Mouse (Mus musculus): ENCODE measurements around the gene Kdm2b. TPM values are rescaled to one million over a fixed set of nuclear protein-coding genes. Genes with fewer than 3 reads are reported as not detected.

Kdm2b gene
- polyA plus RNA-seq, 1 experiment from 2014 or later: 31.0 TPM

DNA sequence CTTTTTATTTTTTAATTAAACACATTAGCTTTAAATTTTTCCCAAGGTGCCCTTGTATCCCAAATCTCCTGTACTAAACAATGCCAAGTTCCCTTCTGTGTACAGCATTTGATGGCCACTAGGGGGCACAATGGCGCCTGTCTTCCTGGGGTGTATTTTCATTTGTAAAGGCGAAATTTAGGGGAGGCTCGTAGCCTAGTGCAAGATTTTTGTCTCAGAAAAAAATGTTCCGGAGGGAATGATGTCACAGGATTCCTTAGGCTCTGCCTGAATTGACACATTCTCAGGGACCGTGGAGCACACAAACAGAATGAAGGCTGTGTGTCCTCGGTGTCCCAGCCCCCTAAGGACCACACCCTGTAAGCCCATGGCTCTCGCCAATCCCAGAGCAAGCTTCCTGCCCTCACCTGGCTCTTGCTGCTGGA, 64.1 kb downstream of the Kdm2b start:
- Histone ChIP-seq H3K4me2 (ENCODE audit: low read depth, low read length) (peak overlapping the region; percentile 30), H3K4me1 (ENCODE audit: control insufficient read depth, insufficient read depth, low read length) (0 out of 2 replicates have a peak, but pooled peaks cover 2% of the 10 kb centered on the region), H3K9me3 (ENCODE audit: control insufficient read depth, low read length) (no peaks in the 10 kb centered on the region), H3K9ac (ENCODE audit: low read depth, low read length) (no peak overlapping the region), H3K36me3 (ENCODE audit: control insufficient read depth, insufficient read depth, low read length) (no peaks in the 10 kb centered on the region), H3K4me3 (ENCODE audit: low read depth, low read length) (no peak overlapping the region), H3K27ac (replicated peaks; ENCODE audit: low read depth, low read length) (no peak overlapping the region), H3K27me3 (replicated peaks; ENCODE audit: control insufficient read depth, insufficient read depth, low read length) (no peaks in the 10 kb centered on the region)
- 17% methylated on average over 6 of the region's 7 CpGs for WGBS
- DNase-seq (ENCODE audit: low spot score) (peak; percentile 79), ATAC-seq (ENCODE audit: low read depth) (peak; percentile 42; the same call in 1 of the 2 replicates)

DNA sequence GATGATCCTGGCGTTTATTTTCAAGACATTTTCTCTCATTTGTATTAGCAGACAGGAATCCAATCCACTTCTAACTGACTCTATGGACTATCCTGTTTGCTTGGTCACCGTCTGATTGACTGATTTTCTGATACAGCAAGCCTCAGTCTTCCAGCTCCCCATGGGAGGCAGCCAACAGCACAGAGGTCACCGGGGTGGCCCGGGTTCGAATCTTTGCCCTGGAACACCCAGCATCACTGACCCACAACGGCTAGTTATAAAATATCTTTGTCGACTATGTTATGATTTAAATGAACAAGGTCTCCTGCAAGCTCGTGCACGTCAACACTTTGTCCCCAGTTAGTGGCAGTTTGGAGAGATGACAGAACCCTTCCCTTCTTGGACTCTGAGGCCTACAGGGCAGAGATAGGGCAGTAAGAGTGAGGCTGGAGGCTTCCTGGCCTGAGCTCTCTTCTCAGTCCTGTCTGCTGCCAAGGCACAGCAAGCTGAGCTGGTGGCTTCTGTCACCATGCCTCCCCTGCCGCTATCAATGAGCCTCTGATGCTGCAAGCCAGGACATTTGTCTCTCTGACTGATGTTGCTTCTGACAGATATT, 65.7 kb downstream of the Kdm2b start:
- ATAC-seq (ENCODE audit: low read depth): no peak
- Histone ChIP-seq H3K9ac (ENCODE audit: low read depth, low read length) (no peak overlapping the region), H3K4me2 (ENCODE audit: low read depth, low read length) (no peak overlapping the region), H3K36me3 (ENCODE audit: control insufficient read depth, insufficient read depth, low read length) (no peaks in the 10 kb centered on the region), H3K9me3 (ENCODE audit: control insufficient read depth, low read length) (no peaks in the 10 kb centered on the region), H3K27me3 (replicated peaks; ENCODE audit: control insufficient read depth, insufficient read depth, low read length) (no peaks in the 10 kb centered on the region), H3K4me1 (ENCODE audit: control insufficient read depth, insufficient read depth, low read length) (0 out of 2 replicates have a peak, but pooled peaks cover 2% of the 10 kb centered on the region), H3K27ac (replicated peaks; ENCODE audit: low read depth, low read length) (no peak overlapping the region), H3K4me3 (ENCODE audit: low read depth, low read length) (no peak overlapping the region)
- 89% methylated on average over 10 of the region's 10 CpGs for WGBS
- no peak for DNase-seq (ENCODE audit: low spot score)

DNA sequence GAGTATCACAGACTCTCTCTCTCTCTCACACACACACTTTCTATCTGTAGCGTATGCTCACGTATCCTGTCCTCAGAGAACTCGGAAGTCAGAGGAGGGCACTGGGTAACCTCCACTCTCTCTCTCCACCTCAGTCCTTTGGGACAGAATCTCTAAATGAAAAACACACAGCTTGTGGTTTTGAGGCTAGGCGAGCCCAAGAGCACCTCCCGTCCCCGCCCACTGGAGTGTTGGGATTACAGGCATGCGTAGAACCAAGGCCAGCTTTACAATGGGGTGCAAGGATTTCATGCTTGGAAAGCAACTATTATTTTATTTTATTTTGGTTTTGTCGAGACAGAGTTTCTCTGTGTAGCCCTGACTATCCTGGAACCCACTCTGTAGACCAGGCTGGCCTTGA, 67.7 kb downstream of the Kdm2b start:
- WGBS: 78% methylated on average over 8 of the region's 8 CpGs
- Histone ChIP-seq H3K27me3 (replicated peaks; ENCODE audit: control insufficient read depth, insufficient read depth, low read length) (no peaks in the 10 kb centered on the region), H3K27ac (replicated peaks; ENCODE audit: low read depth, low read length) (no peak overlapping the region), H3K4me3 (ENCODE audit: low read depth, low read length) (no peak overlapping the region), H3K4me1 (ENCODE audit: control insufficient read depth, insufficient read depth, low read length) (0 out of 2 replicates have a peak, but pooled peaks cover 2% of the 10 kb centered on the region), H3K4me2 (ENCODE audit: low read depth, low read length) (no peak overlapping the region), H3K9me3 (ENCODE audit: control insufficient read depth, low read length) (no peaks in the 10 kb centered on the region), H3K36me3 (ENCODE audit: control insufficient read depth, insufficient read depth, low read length) (no peaks in the 10 kb centered on the region), H3K9ac (ENCODE audit: low read depth, low read length) (no peak overlapping the region)
- DNase-seq (ENCODE audit: low spot score): no peak
- no peak for ATAC-seq (ENCODE audit: low read depth)

DNA sequence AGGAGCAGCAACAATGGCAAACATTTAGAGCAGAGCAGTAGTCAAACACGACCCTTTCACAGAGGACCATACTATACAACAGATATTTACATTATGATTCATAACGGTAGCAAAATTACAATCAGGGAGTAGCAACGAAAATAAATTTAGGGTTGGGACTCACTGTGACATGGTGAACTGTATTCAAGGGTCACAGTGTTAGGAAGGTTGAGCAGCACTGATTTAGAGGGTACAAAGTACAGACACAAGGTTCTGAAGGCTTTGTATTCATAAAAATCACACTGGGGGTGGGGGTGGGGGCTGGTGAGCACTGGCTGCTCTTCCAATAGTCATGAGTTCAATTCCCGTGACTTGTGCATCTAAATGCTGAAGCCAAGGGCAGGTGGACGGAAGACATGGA, 69.1 kb downstream of the Kdm2b start:
- 81% methylated on average over 5 of the region's 5 CpGs for WGBS
- no peaks in the 10 kb centered on the region for H3K4me1 ChIP-seq (ENCODE audit: control insufficient read depth, insufficient read depth, low read length)
- H3K9me3 ChIP-seq (ENCODE audit: control insufficient read depth, low read length): no peaks in the 10 kb centered on the region
- H3K4me2 ChIP-seq (ENCODE audit: low read depth, low read length): no peak overlapping the region
- H3K4me3 ChIP-seq (ENCODE audit: low read depth, low read length): no peak overlapping the region
- H3K36me3 ChIP-seq (ENCODE audit: control insufficient read depth, insufficient read depth, low read length): no peaks in the 10 kb centered on the region
- no peak for ATAC-seq (ENCODE audit: low read depth)
- no peak overlapping the region for H3K27ac ChIP-seq (replicated peaks; ENCODE audit: low read depth, low read length)
- no peak for DNase-seq (ENCODE audit: low spot score)
- no peaks in the 10 kb centered on the region for H3K27me3 ChIP-seq (replicated peaks; ENCODE audit: control insufficient read depth, insufficient read depth, low read length)
- no peak overlapping the region for H3K9ac ChIP-seq (ENCODE audit: low read depth, low read length)

DNA sequence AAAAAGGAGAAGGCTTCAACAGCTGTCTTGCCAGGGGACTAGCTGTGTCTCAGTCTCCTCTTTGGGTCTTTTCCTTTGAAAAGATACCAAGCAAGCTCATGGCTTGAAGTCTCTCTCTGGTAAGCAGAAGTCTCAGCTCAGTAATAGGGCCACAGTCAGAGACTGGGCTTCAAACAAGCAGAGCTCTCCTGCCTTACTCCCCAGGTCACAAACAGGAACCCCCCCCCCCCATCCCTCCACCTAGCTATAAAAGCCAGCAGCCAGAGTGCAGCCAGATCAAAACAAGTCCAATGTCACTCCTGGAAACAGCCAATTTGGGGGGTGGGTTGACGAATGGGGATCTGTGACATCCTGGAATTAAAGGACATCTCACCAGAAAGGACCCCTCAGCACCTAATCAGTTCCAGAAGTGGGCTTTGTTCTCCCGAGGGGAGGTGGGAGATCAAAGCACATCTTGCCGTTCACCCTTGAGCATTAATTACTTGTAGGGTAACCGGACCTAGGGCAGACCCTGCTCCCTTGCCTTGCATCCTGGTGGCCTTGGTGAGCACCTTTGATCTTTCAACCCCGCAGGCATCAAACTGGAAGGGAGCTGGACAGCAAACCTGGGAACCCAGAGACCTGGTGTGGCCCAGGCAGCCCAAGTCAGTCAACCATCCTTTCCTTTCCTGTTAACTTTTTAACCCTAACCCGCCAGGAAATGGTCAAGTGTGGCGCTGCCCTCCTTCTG, 71.5 kb downstream of the Kdm2b start:
- Histone ChIP-seq H3K27me3 (replicated peaks; ENCODE audit: control insufficient read depth, insufficient read depth, low read length) (no peaks in the 10 kb centered on the region), H3K4me1 (ENCODE audit: control insufficient read depth, insufficient read depth, low read length) (no peaks in the 10 kb centered on the region), H3K27ac (replicated peaks; ENCODE audit: low read depth, low read length) (no peak overlapping the region), H3K36me3 (ENCODE audit: control insufficient read depth, insufficient read depth, low read length) (no peaks in the 10 kb centered on the region), H3K9ac (ENCODE audit: low read depth, low read length) (no peak overlapping the region), H3K4me2 (ENCODE audit: low read depth, low read length) (no peak overlapping the region), H3K4me3 (ENCODE audit: low read depth, low read length) (no peak overlapping the region), H3K9me3 (ENCODE audit: control insufficient read depth, low read length) (no peaks in the 10 kb centered on the region)
- DNase-seq (ENCODE audit: low spot score) (no peak), ATAC-seq (ENCODE audit: low read depth) (no peak)
- whole genome bisulfite sequencing: 34% methylated on average over 7 of the region's 7 CpGs

DNA sequence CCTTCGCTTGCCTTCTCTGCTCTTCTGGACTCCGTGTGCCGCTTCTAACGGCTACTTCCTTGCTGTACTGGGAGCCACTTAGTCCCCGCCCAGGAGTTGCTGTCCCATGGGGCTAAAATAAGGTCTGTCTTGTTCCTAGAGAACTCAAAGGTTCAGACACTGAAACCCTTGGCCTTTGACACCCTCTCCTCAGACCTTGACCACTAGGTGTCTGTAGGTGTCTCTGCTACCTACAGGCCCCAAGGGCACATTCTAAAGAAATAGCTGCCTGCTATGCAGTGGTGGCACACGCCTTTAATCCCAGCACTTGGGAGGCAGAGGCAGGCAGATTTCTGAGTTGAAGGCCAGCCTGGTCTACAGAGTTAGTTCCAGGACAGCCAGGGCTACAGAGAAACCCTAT, 73.5 kb downstream of the Kdm2b start:
- no peaks in the 10 kb centered on the region for H3K36me3 ChIP-seq (ENCODE audit: control insufficient read depth, insufficient read depth, low read length)
- no peak for ATAC-seq (ENCODE audit: low read depth)
- H3K4me2 ChIP-seq (ENCODE audit: low read depth, low read length): no peak overlapping the region
- no peak overlapping the region for H3K27ac ChIP-seq (replicated peaks; ENCODE audit: low read depth, low read length)
- H3K4me1 ChIP-seq (ENCODE audit: control insufficient read depth, insufficient read depth, low read length): no peaks in the 10 kb centered on the region
- no peak overlapping the region for H3K4me3 ChIP-seq (ENCODE audit: low read depth, low read length)
- 77% methylated on average over 6 of the region's 6 CpGs for WGBS
- no peak for DNase-seq (ENCODE audit: low spot score)
- no peak overlapping the region for H3K9ac ChIP-seq (ENCODE audit: low read depth, low read length)
- H3K27me3 ChIP-seq (replicated peaks; ENCODE audit: control insufficient read depth, insufficient read depth, low read length): no peaks in the 10 kb centered on the region
- no peaks in the 10 kb centered on the region for H3K9me3 ChIP-seq (ENCODE audit: control insufficient read depth, low read length)

DNA sequence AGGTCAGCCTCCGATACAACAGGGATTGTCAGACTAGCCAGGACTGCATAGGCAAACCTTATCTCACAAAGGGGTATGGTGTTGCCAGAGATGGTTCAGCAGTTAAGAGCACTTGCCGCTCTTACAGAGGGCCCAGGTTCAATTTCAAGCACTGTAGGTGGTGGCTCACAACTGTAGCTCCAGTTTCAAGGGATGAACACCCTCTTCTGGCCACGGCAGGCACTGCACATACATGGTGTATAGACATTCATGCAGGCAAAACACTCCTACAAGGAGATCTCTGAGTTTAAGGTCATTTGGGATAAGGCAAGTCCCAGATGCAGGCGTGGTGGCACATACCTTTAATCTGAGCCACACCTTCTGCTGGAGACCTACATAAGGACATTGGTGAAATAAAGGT, 76.8 kb downstream of the Kdm2b start:
- Histone ChIP-seq H3K4me2 (ENCODE audit: low read depth, low read length) (no peak overlapping the region), H3K9ac (ENCODE audit: low read depth, low read length) (no peak overlapping the region), H3K4me1 (ENCODE audit: control insufficient read depth, insufficient read depth, low read length) (no peaks in the 10 kb centered on the region), H3K27ac (replicated peaks; ENCODE audit: low read depth, low read length) (no peak overlapping the region), H3K9me3 (ENCODE audit: control insufficient read depth, low read length) (no peaks in the 10 kb centered on the region), H3K4me3 (ENCODE audit: low read depth, low read length) (no peak overlapping the region), H3K36me3 (ENCODE audit: control insufficient read depth, insufficient read depth, low read length) (no peaks in the 10 kb centered on the region), H3K27me3 (replicated peaks; ENCODE audit: control insufficient read depth, insufficient read depth, low read length) (no peaks in the 10 kb centered on the region)
- DNase-seq (ENCODE audit: low spot score): no peak
- WGBS: 90% methylated on average over 4 of the region's 4 CpGs
- no peak for ATAC-seq (ENCODE audit: low read depth)

DNA sequence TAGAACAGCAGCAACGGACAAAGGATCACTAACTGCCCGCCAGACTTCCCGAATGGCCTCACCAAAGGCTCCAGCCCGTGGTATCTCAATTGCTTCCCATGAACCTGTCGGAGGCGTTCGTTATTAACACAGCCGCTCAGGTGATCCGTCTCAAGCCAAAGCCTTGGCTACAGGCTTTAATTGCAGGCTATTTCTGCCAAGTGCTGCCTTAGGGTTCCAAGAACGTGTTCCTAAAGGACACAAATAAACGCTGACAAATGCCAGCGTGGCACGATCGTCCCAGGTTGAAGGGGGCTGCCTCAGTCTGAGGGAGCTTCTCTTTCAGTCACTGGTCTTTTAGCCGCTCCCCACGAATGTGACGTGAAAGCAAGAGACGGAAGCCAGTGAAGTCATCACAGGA, 80.1 kb downstream of the Kdm2b start:
- no peaks in the 10 kb centered on the region for H3K27me3 ChIP-seq (replicated peaks; ENCODE audit: control insufficient read depth, insufficient read depth, low read length)
- no peak overlapping the region for H3K4me2 ChIP-seq (ENCODE audit: low read depth, low read length)
- no peak overlapping the region for H3K9ac ChIP-seq (ENCODE audit: low read depth, low read length)
- no peak for ATAC-seq (ENCODE audit: low read depth)
- no peaks in the 10 kb centered on the region for H3K9me3 ChIP-seq (ENCODE audit: control insufficient read depth, low read length)
- no peak overlapping the region for H3K4me3 ChIP-seq (ENCODE audit: low read depth, low read length)
- no peak for DNase-seq (ENCODE audit: low spot score)
- H3K4me1 ChIP-seq (ENCODE audit: control insufficient read depth, insufficient read depth, low read length): no peaks in the 10 kb centered on the region
- 88% methylated on average over 18 of the region's 18 CpGs for WGBS
- H3K36me3 ChIP-seq (ENCODE audit: control insufficient read depth, insufficient read depth, low read length): no peaks in the 10 kb centered on the region
- no peak overlapping the region for H3K27ac ChIP-seq (replicated peaks; ENCODE audit: low read depth, low read length)

DNA sequence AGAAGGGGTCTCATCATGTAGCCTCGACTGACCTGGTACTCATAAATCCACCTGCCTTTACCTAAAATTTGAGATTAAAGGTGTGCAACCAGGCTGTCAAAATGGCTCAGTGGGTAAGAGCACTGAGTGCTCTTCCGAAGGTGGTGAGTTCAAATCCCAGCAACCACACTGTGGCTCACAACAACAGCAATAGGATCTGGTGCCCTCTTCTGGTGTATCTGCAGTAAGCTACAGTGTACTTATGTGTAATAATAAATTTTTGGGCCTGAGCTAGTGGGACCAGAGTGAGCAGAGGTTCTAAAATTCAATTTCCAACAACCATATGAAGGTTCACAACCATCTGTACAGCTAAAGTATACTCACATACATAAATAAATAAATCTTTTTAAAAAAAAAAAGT, 81.6 kb downstream of the Kdm2b start:
- 86% methylated on average over 2 of the region's 2 CpGs for WGBS
- no peak overlapping the region for H3K9ac ChIP-seq (ENCODE audit: low read depth, low read length)
- DNase-seq (ENCODE audit: low spot score): no peak
- no peak for ATAC-seq (ENCODE audit: low read depth)
- no peak overlapping the region for H3K4me3 ChIP-seq (ENCODE audit: low read depth, low read length)
- H3K9me3 ChIP-seq (ENCODE audit: control insufficient read depth, low read length): no peaks in the 10 kb centered on the region
- no peaks in the 10 kb centered on the region for H3K27me3 ChIP-seq (replicated peaks; ENCODE audit: control insufficient read depth, insufficient read depth, low read length)
- no peak overlapping the region for H3K27ac ChIP-seq (replicated peaks; ENCODE audit: low read depth, low read length)
- H3K36me3 ChIP-seq (ENCODE audit: control insufficient read depth, insufficient read depth, low read length): no peaks in the 10 kb centered on the region
- H3K4me1 ChIP-seq (ENCODE audit: control insufficient read depth, insufficient read depth, low read length): no peaks in the 10 kb centered on the region
- H3K4me2 ChIP-seq (ENCODE audit: low read depth, low read length): no peak overlapping the region
